Mouse (Mus musculus) neural tube, embryonic 15.5 days (tissue): ENCODE results near the gene Med24. TPM values are rescaled to one million over a fixed set of nuclear protein-coding genes. Genes with fewer than 3 reads are reported as not detected.
"Not testable (repeated sequence)": the region's sequence is repeated elsewhere in the genome, so short reads cannot be mapped to it uniquely, and the experiment has no call there.

Source experiments
- ATAC-seq: fragments of 200-750 bp; cut with Nextera tagmentation; 2 replicates; pipeline ENCODE4 v1.8.0; 2017; ENCODE audit warnings: mild to moderate bottlenecking, moderate TSS enrichment, moderate library complexity; ENCODE audit not compliant: low FRiP score
- H3K27ac ChIP-seq: fragments of 300-500 bp; sonication (generic); replicated peaks from 2 replicates; pipeline ENCODE4 v1.5.1; 2015; ENCODE audit warnings: mild to moderate bottlenecking, inconsistent platforms
- H3K27me3 ChIP-seq: fragments of 300-500 bp; sonication (generic); replicated peaks from 2 replicates; pipeline ENCODE4 v1.6.1; 2015; ENCODE audit warnings: inconsistent platforms
- H3K36me3 ChIP-seq: fragments of 300-500 bp; sonication (generic); 2 replicates; pipeline ENCODE4 v1.6.1; 2015; ENCODE audit warnings: inconsistent platforms
- H3K4me1 ChIP-seq: fragments of 300-500 bp; sonication (generic); 2 replicates; pipeline ENCODE4 v1.6.1; 2015; ENCODE audit warnings: inconsistent platforms
- H3K4me2 ChIP-seq: fragments of 300-500 bp; sonication (generic); 2 replicates; pipeline ENCODE4 v1.6.1; 2015; ENCODE audit warnings: inconsistent platforms, mild to moderate bottlenecking, moderate library complexity
- H3K4me3 ChIP-seq: fragments of 300-500 bp; sonication (generic); replicated peaks from 2 replicates; pipeline ENCODE4 v1.5.1; 2015; ENCODE audit warnings: mild to moderate bottlenecking, inconsistent platforms
- H3K9ac ChIP-seq: fragments of 300-500 bp; sonication (generic); replicated peaks from 2 replicates; pipeline ENCODE4 v1.6.1; 2015; ENCODE audit warnings: mild to moderate bottlenecking, inconsistent platforms
- H3K9me3 ChIP-seq: fragments of 300-500 bp; sonication (generic); replicated peaks from 2 replicates; pipeline ENCODE4 v1.6.1; 2016; ENCODE audit warnings: inconsistent platforms
- WGBS: fragments of 180-500 bp; shearing (Covaris S2); methylation state at CpG from one replicate; pipeline ENCODE4 v1.1.7; 2015; ENCODE audit warnings: mixed read lengths; 5-methylcytosine and 5-hydroxymethylcytosine counted together
- polyA plus RNA-seq: library from polyadenylated mRNA; unstranded; fragments of >200 nt; fragmentation: Nextera tagmentation; extraction: Ambion mirVana; gene quantifications from 2 replicates; pipeline ENCODE4 v1.2.1, GENCODE M21; 2015

The Med24 gene
- polyA plus RNA-seq, 1 experiment from 2014 or later: 59.6 TPM

GRCm38 (mm10) chr11:98675829-98676363 is 53.3 kb downstream of the Med24 start:
- WGBS: 57% methylated on average over 7 of the region's 7 CpGs
- no peaks in the 10 kb centered on the region for H3K4me1 ChIP-seq
- no peak for ATAC-seq
- no peak overlapping the region for H3K4me3 ChIP-seq
- no peaks in the 10 kb centered on the region for H3K9me3 ChIP-seq
- H3K9ac ChIP-seq: no peak overlapping the region
- no peaks in the 10 kb centered on the region for H3K27me3 ChIP-seq
- no peak overlapping the region for H3K27ac ChIP-seq
- no peak overlapping the region for H3K4me2 ChIP-seq
- no peaks in the 10 kb centered on the region for H3K36me3 ChIP-seq

GRCm38 (mm10) chr11:98673136-98673535 is 56.1 kb downstream of the Med24 start:
- H3K4me3 ChIP-seq, H3K36me3 ChIP-seq, H3K9ac ChIP-seq, H3K9me3 ChIP-seq, H3K27ac ChIP-seq, ATAC-seq, H3K4me1 ChIP-seq, H3K27me3 ChIP-seq: not testable (repeated sequence)
- 8% methylated on average over 7 of the region's 7 CpGs for WGBS
- peak overlapping the region; percentile 35; the same call in 1 of the 2 replicates for H3K4me2 ChIP-seq

GRCm38 (mm10) chr11:98672482-98672881 is 56.8 kb downstream of the Med24 start:
- H3K4me3 ChIP-seq: no peak overlapping the region
- H3K9ac ChIP-seq: no peak overlapping the region
- H3K36me3 ChIP-seq: no peaks in the 10 kb centered on the region
- ATAC-seq: no peak
- no peak overlapping the region for H3K27ac ChIP-seq
- H3K27me3 ChIP-seq: peaks cover 14% of the 10 kb centered on the region; the same call in 1 of the 2 replicates
- H3K9me3 ChIP-seq: no peaks in the 10 kb centered on the region
- 89% methylated on average over 5 of the region's 5 CpGs for WGBS
- H3K4me1 ChIP-seq: no peaks in the 10 kb centered on the region
- H3K4me2 ChIP-seq: no peak overlapping the region

GRCm38 (mm10) chr11:98671857-98672256 is 57.4 kb downstream of the Med24 start:
- Histone ChIP-seq H3K36me3 (no peaks in the 10 kb centered on the region), H3K4me2 (no peak overlapping the region), H3K9me3 (no peaks in the 10 kb centered on the region), H3K4me1 (no peaks in the 10 kb centered on the region), H3K4me3 (no peak overlapping the region), H3K27ac (no peak overlapping the region), H3K9ac (no peak overlapping the region), H3K27me3 (peaks cover 17% of the 10 kb centered on the region; the same call in 1 of the 2 replicates)
- ATAC-seq: no peak
- 55% methylated on average over 5 of the region's 5 CpGs for WGBS

GRCm38 (mm10) chr11:98671284-98671815 is 57.9 kb downstream of the Med24 start:
- H3K4me3 ChIP-seq: no peak overlapping the region
- H3K4me2 ChIP-seq: no peak overlapping the region
- no peak overlapping the region for H3K9ac ChIP-seq
- H3K4me1 ChIP-seq: no peaks in the 10 kb centered on the region
- no peak overlapping the region for H3K27ac ChIP-seq
- H3K36me3 ChIP-seq: no peaks in the 10 kb centered on the region
- ATAC-seq: no peak
- peaks cover 22% of the 10 kb centered on the region; the same call in 1 of the 2 replicates for H3K27me3 ChIP-seq
- H3K9me3 ChIP-seq: no peaks in the 10 kb centered on the region
- WGBS: 85% methylated on average over 3 of the region's 3 CpGs

- H3K27ac ChIP-seq: no peak overlapping the region
- H3K4me3 ChIP-seq: no peak overlapping the region
- peaks cover 26% of the 10 kb centered on the region; the same call in 1 of the 2 replicates for H3K27me3 ChIP-seq
- H3K4me1 ChIP-seq: no peaks in the 10 kb centered on the region
- ATAC-seq: no peak
- WGBS: 61% methylated on average over 2 of the region's 2 CpGs
- no peaks in the 10 kb centered on the region for H3K9me3 ChIP-seq
- H3K9ac ChIP-seq: no peak overlapping the region
- H3K4me2 ChIP-seq: no peak overlapping the region
- H3K36me3 ChIP-seq: no peaks in the 10 kb centered on the region
These were observed 60.3 kb downstream of the Med24 start for GRCm38 (mm10) chr11:98668984-98669383.

GRCm38 (mm10) chr11:98664091-98664490 is 65.1 kb downstream of the Med24 start, which contains the start of gene Gsdma:
Gene Gsdma (plus strand): TSS chr11:98664351.
- H3K27me3 ChIP-seq: peaks cover 22% of the 10 kb centered on the region; the same call in 1 of the 2 replicates
- WGBS: 23% methylated on average over 4 of the region's 4 CpGs

GRCm38 (mm10) chr11:98660517-98660916 is 68.7 kb downstream of the Med24 start:
- Histone ChIP-seq H3K27me3 (peaks cover 4% of the 10 kb centered on the region; the same call in 1 of the 2 replicates), H3K27ac (no peak overlapping the region), H3K4me3 (0 out of 2 replicates have a peak overlapping the region, but pooled peaks have one; percentile 6), H3K9me3 (no peaks in the 10 kb centered on the region), H3K4me1 (no peaks in the 10 kb centered on the region), H3K9ac (no peak overlapping the region), H3K4me2 (peak overlapping the region; percentile 40), H3K36me3 (no peaks in the 10 kb centered on the region)
- 3% methylated on average over 6 of the region's 6 CpGs for whole genome bisulfite sequencing
- no peak; the same call in 1 of the 2 replicates for ATAC-seq

More at GRCm38 (mm10) chr11:98664091-98664490, 65.1 kb downstream of the Med24 start, which contains the start of gene Gsdma:
- no peak for ATAC-seq
- no peak within 1 kb of the TSS for H3K4me3 ChIP-seq
- H3K9me3 ChIP-seq: no peaks in the 10 kb centered on the region
- H3K4me2 ChIP-seq: no peak within 1 kb of the TSS
- H3K9ac ChIP-seq: no peak within 1 kb of the TSS
- H3K4me1 ChIP-seq: no peaks in the 10 kb centered on the region
- H3K36me3 ChIP-seq: no peaks in the 10 kb centered on the region
- no peak within 1 kb of the TSS for H3K27ac ChIP-seq

GRCm38 (mm10) chr11:98655076-98655475 is 74.2 kb downstream of the Med24 start:
- H3K27me3 ChIP-seq, H3K4me3 ChIP-seq, H3K27ac ChIP-seq, H3K9me3 ChIP-seq, ATAC-seq, H3K9ac ChIP-seq, H3K4me2 ChIP-seq, H3K36me3 ChIP-seq, H3K4me1 ChIP-seq: not testable (repeated sequence)
- WGBS: 24% methylated on average over 7 of the region's 7 CpGs

Other genes with a start within 250 kb of the Med24 start
- gene Ikzf3, start 183.4 kb downstream of the Med24 start, polyA plus RNA-seq: 0.18 and 1.3 TPM in 2 replicates
- 0.45 TPM in 1 of 2 replicates, not detected in the other for gene Zpbp2, start 178.3 kb downstream of the Med24 start, polyA plus RNA-seq
- gene Ormdl3, start 142.1 kb downstream of the Med24 start, polyA plus RNA-seq: 92.9 and 99.8 TPM in 2 replicates
- gene Lrrc3c, start 131.1 kb downstream of the Med24 start, polyA plus RNA-seq: not detected in 2 replicates
- 0.42 and 0.79 TPM in 2 replicates for gene Gm12355, start 103.8 kb downstream of the Med24 start, polyA plus RNA-seq
- not detected in 2 replicates for gene Gsdma3, start 103.1 kb downstream of the Med24 start, polyA plus RNA-seq
- 0.14 and 0.15 TPM in 2 replicates for gene Gsdma2, start 82.7 kb downstream of the Med24 start, polyA plus RNA-seq
- 0.06 TPM in 1 of 2 replicates, not detected in the other for gene Gsdma, start 65.1 kb downstream of the Med24 start, polyA plus RNA-seq
- 185 and 191 TPM in 2 replicates for gene Psmd3, start 46.9 kb downstream of the Med24 start, polyA plus RNA-seq
- gene Csf3, start 28.2 kb downstream of the Med24 start, polyA plus RNA-seq: not detected in 2 replicates
- 104 and 125 TPM in 2 replicates for gene Thra, start 11.2 kb upstream of the Med24 start, polyA plus RNA-seq
- 3.8 and 4.0 TPM in 2 replicates for gene Nr1d1, start 45.9 kb upstream of the Med24 start, polyA plus RNA-seq
- 27.5 and 30.1 TPM in 2 replicates for gene Msl1, start 66.1 kb upstream of the Med24 start, polyA plus RNA-seq
- gene Casc3, start 75.5 kb upstream of the Med24 start, polyA plus RNA-seq: 44.3 and 46.8 TPM in 2 replicates
- gene Rapgefl1, start 107.3 kb upstream of the Med24 start, polyA plus RNA-seq: 12.5 and 13.7 TPM in 2 replicates
- 3.9 and 4.8 TPM in 2 replicates for gene Wipf2, start 134.2 kb upstream of the Med24 start, polyA plus RNA-seq
- 3.8 and 12.0 TPM in 2 replicates for gene Cdc6, start 178.4 kb upstream of the Med24 start, polyA plus RNA-seq
- gene Rara, start 198.4 kb upstream of the Med24 start, polyA plus RNA-seq: 17.3 and 19.9 TPM in 2 replicates